In the genomic region with DNA sequence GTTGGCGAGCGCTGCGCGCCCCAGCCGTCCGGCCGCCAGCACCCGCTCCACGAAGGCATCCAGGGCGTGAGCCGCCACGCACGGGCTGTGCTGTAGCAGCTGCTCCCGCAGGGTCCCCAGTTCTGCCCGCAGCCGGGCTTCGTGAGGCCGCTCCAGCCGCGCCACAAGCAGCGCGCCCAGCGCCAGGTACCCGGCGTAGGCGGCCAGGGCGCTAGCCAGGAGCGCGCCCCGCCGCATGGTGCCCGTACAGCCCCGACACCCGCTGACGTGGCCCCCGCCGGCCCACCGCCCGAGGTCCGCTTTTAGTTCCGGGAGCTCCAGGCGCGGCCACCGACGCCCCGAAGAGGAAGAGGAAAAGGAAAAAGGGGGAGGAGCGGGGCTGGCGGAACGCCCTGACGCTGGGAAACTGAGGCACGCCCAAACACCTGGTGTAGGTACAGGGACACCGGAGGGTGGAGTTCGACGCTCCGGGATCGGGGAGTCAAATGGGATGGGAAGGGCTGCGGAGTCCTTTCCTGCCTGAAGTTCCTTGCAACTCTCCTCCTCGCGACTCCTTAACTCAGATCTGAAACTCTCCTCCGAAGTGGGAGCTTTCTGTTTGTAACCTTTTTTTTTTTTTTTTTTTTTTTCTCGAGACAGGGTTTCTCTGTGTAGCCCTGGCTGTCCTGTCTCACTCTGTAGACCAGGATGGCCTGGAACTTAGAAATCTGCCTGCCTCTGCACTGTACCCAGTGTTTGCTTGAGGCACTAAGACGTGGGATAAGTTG, we compare ENCODE assay signal across 8 mouse cellular contexts. TPM values are rescaled to one million over a fixed set of nuclear protein-coding genes. Genes with fewer than 3 reads are reported as not detected.
DNase-seq lines count a peak whose midpoint lies in the region; ATAC-seq and TF ChIP-seq lines count a peak whose summit lies in the region.

A gene (minus strand): TSS at position 269 of the 767 bp plus-strand sequence.

- WGBS in cerebellum, adult 2 months: 3% methylated on average over 62 of the region's 62 CpGs
- WGBS in forebrain, embryonic 15.5 days: 2% methylated on average over 57 of the region's 62 CpGs
- WGBS in limb, embryonic 15.5 days: 2% methylated on average over 62 of the region's 62 CpGs
- WGBS in midbrain, embryonic 14.5 days: 3% methylated on average over 62 of the region's 62 CpGs

- H3K4me2 ChIP-seq in forebrain, embryonic 15.5 days (replicated peaks): peak within 1 kb of the TSS; percentile 85
- peak within 1 kb of the TSS; percentile 96 for H3K4me2 ChIP-seq in limb, embryonic 15.5 days
- H3K4me2 ChIP-seq in midbrain, embryonic 14.5 days (ENCODE audit: low read length): peak within 1 kb of the TSS; percentile 75

- no peak for TF ChIP-seq CTCF in cerebellum, adult 2 months (IDR thresholded peaks at IDR 0.05; ENCODE audit: borderline replicate concordance, insufficient read depth, low read depth, low read length)

- H3K4me3 ChIP-seq in cerebellum, adult 2 months (replicated peaks; ENCODE audit: insufficient read depth, low read depth, low read length): peak within 1 kb of the TSS; percentile 42
- peak within 1 kb of the TSS; percentile 45 for H3K4me3 ChIP-seq in forebrain, embryonic 15.5 days
- H3K4me3 ChIP-seq in limb, embryonic 15.5 days: peak within 1 kb of the TSS; percentile 71
- H3K4me3 ChIP-seq in midbrain, embryonic 14.5 days (replicated peaks; ENCODE audit: low read depth, low read length): peak within 1 kb of the TSS; percentile 40

- H3K27ac ChIP-seq in cerebellum, adult 2 months (ENCODE audit: insufficient read depth, low read length): no peak within 1 kb of the TSS
- no peak within 1 kb of the TSS for H3K27ac ChIP-seq in forebrain, embryonic 15.5 days (replicated peaks)
- peak within 1 kb of the TSS; percentile 57; the same call in 1 of the 2 replicates for H3K27ac ChIP-seq in limb, embryonic 15.5 days
- H3K27ac ChIP-seq in midbrain, embryonic 14.5 days (replicated peaks; ENCODE audit: low read depth, low read length): no peak within 1 kb of the TSS

- DNase-seq in cerebellum, adult 2 months: no peak
- DNase-seq in cerebellum, adult 18-20 months: no peak
- DNase-seq in ES-CJ7 (ENCODE audit: low read depth, low spot score): peak; percentile 27
- DNase-seq in midbrain, embryonic 14.5 days: peak; percentile 42
- DNase-seq in adipocyte (ENCODE audit: low spot score): no peak

- peak within 1 kb of the TSS; percentile 45 for H3K9ac ChIP-seq in forebrain, embryonic 15.5 days (replicated peaks)
- peak within 1 kb of the TSS; percentile 71 for H3K9ac ChIP-seq in limb, embryonic 15.5 days
- peak within 1 kb of the TSS; percentile 62 for H3K9ac ChIP-seq in midbrain, embryonic 14.5 days (replicated peaks; ENCODE audit: low read length)

- no peaks in the 10 kb centered on the region for H3K36me3 ChIP-seq in forebrain, embryonic 15.5 days
- no peaks in the 10 kb centered on the region for H3K36me3 ChIP-seq in limb, embryonic 15.5 days
- no peaks in the 10 kb centered on the region for H3K36me3 ChIP-seq in midbrain, embryonic 14.5 days (ENCODE audit: control insufficient read depth, insufficient read depth, low read length)

- peaks cover 5% of the 10 kb centered on the region; the same call in 1 of the 2 replicates for H3K4me1 ChIP-seq in cerebellum, adult 2 months (ENCODE audit: control insufficient read depth, insufficient read depth, low read length)
- H3K4me1 ChIP-seq in forebrain, embryonic 15.5 days: peaks cover 9% of the 10 kb centered on the region
- peaks cover 22% of the 10 kb centered on the region for H3K4me1 ChIP-seq in limb, embryonic 15.5 days
- H3K4me1 ChIP-seq in midbrain, embryonic 14.5 days (ENCODE audit: control insufficient read depth, insufficient read depth, low read length): 0 out of 2 replicates have a peak, but pooled peaks cover 3% of the 10 kb centered on the region

- H3K9me3 ChIP-seq in forebrain, embryonic 15.5 days: no peaks in the 10 kb centered on the region
- H3K9me3 ChIP-seq in limb, embryonic 15.5 days: no peaks in the 10 kb centered on the region
- H3K9me3 ChIP-seq in midbrain, embryonic 14.5 days (ENCODE audit: control insufficient read depth, low read length): no peaks in the 10 kb centered on the region

- TF ChIP-seq POLR2A in cerebellum, adult 2 months (IDR thresholded peaks at IDR 0.05; ENCODE audit: borderline replicate concordance, insufficient read depth, low read length): no peak

- ATAC-seq in forebrain, embryonic 15.5 days (replicated peaks): 0 out of 2 replicates have a peak, but pooled peaks have one; percentile 46
- ATAC-seq in hematopoietic stem cell, adult 5-6 weeks (replicated peaks in 1 of 2; ENCODE audit: insufficient read depth in 1 of 2, low FRiP score in 2 of 2, low TSS enrichment in 1 of 2, low read depth in 1 of 2, poor library complexity in 2 of 2, severe bottlenecking in 2 of 2): peak; percentile 38 to 59; a peak in 3 of 4 replicates
- ATAC-seq in limb, embryonic 15.5 days (ENCODE audit: insufficient number of reproducible peaks, low FRiP score, low TSS enrichment, low read depth): peak; percentile 53; the same call in 1 of the 2 replicates
- ATAC-seq in midbrain, embryonic 14.5 days (ENCODE audit: low FRiP score, low TSS enrichment): no peak

- no peaks in the 10 kb centered on the region for H3K27me3 ChIP-seq in cerebellum, adult 2 months (ENCODE audit: control insufficient read depth, insufficient read depth, low read length)
- peaks cover 29% of the 10 kb centered on the region for H3K27me3 ChIP-seq in forebrain, embryonic 15.5 days
- peaks cover 14% of the 10 kb centered on the region for H3K27me3 ChIP-seq in limb, embryonic 15.5 days
- H3K27me3 ChIP-seq in midbrain, embryonic 14.5 days (ENCODE audit: control insufficient read depth, insufficient read depth, low read length): peaks cover 40% of the 10 kb centered on the region

RNA-seq across cellular contexts. Expression of the gene that starts here (rescaled TPM):
- 0.57 and 0.62 TPM in 2 replicates for polyA plus RNA-seq in cerebellum, adult 2 months (2012; rRNA removed)
- 0.28 and 0.83 TPM in 2 replicates for polyA plus RNA-seq in forebrain, embryonic 15.5 days (2015; fragmentation: Nextera tagmentation; extraction: Ambion mirVana)
- total RNA-seq in hematopoietic stem cell, adult 5-6 weeks (2017): 2.3 and 2.8 TPM in 2 replicates
- polyA plus RNA-seq in limb, embryonic 15.5 days (2015; fragmentation: Nextera tagmentation; extraction: Ambion mirVana): 5.2 TPM in 2 replicates
- 0.54 and 0.85 TPM in 2 replicates for polyA plus RNA-seq in midbrain, embryonic 14.5 days (2014; fragmentation: Nextera tagmentation; extraction: Ambion mirVana)

Comparison
In these comparisons a context has a peak if more than half of its experiments do, and no peak if none do; other contexts are left out.
1. Peak in ATAC-seq, H3K4me3 ChIP-seq, H3K9ac ChIP-seq and H3K4me2 ChIP-seq in forebrain, embryonic 15.5 days; RNA of the gene not detected or under 1 TPM.
2. Peak in DNase-seq, H3K4me3 ChIP-seq, H3K9ac ChIP-seq and H3K4me2 ChIP-seq in midbrain, embryonic 14.5 days; RNA of the gene not detected or under 1 TPM.